Comparison of ENCODE assay signal across 21 mouse cellular contexts in the genomic region with DNA sequence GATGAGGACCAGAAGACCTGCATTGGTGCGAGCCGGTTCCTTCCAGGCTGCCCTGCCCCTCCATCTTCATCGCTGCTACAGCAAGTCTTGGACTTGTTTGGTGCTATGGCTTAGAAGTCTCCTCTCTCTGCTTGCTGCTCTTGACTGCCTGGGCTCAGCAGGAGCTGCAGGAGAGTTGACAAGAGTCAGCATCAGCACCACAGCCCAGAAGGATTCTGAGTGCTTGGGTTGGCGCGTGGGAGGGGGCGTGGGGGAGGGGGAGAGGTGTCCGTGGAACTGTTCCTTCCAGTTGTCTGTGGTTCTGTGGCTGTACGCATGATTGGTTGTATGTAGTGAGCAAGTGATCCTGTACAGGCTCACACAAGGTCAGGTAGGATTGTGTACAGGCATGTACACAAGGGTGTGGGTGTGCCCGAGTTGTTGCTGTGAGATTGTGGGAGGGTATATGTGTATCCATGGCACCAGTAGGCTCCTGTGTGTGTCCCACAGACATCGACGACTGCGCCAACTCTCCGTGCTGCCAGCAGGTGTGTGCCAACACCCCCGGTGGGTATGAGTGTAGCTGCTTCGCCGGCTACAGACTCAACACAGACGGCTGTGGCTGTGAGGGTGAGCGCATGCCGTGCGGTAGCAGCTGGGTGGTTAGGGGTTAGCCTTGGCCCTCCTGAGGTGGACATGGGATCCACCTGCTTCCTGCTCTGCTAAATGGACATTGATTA. TPM values are rescaled to one million over a fixed set of nuclear protein-coding genes. Genes with fewer than 3 reads are reported as not detected.
DNase-seq lines count a peak whose midpoint lies in the region; ATAC-seq and TF ChIP-seq lines count a peak whose summit lies in the region.
"Had no signal": no experiment of that assay in that cellular context is flagged by ENCODE, and none has a peak within 500 bp of the region (broad histone marks: within the 10 kb centered on the region; RNA-seq: fewer than 3 reads in every experiment).

No protein-coding gene starts in this region.

- H3K27me3 ChIP-seq in lung, embryonic 15.5 days, result no peaks in the 10 kb centered on the region
- H3K27me3 ChIP-seq in hindbrain, embryonic 14.5 days (ENCODE audit: control insufficient read depth, insufficient read depth, low read length), result no peaks in the 10 kb centered on the region
- H3K27me3 ChIP-seq in liver, embryonic 12.5 days (replicated peaks), result peaks cover 9% of the 10 kb centered on the region; the same call in 1 of the 2 replicates
- H3K27me3 ChIP-seq: forebrain, embryonic 12.5 days; intestine, embryonic 15.5 days; limb, embryonic 15.5 days had no signal

- no peak overlapping the region for H3K27ac ChIP-seq in lung, embryonic 15.5 days
- peak overlapping the region; percentile 64; the same call in 1 of the 2 replicates for H3K27ac ChIP-seq in layer of hippocampus, adult 2 months
- no peak overlapping the region for H3K27ac ChIP-seq in left cerebral cortex, adult 2 months
- no peak overlapping the region for H3K27ac ChIP-seq in hindbrain, embryonic 14.5 days
- no peak overlapping the region for H3K27ac ChIP-seq in liver, embryonic 12.5 days
- H3K27ac ChIP-seq: forebrain, embryonic 12.5 days; gastrocnemius, adult 2 months; intestine, embryonic 15.5 days; kidney, embryonic 15.5 days; limb, embryonic 15.5 days; midbrain, embryonic 10.5 days had no signal

- no peak overlapping the region for H3K9ac ChIP-seq in lung, embryonic 15.5 days
- H3K9ac ChIP-seq in hindbrain, embryonic 14.5 days, result no peak overlapping the region
- no peak overlapping the region for H3K9ac ChIP-seq in liver, embryonic 12.5 days
- H3K9ac ChIP-seq: forebrain, embryonic 12.5 days; intestine, embryonic 15.5 days; kidney, embryonic 15.5 days; limb, embryonic 15.5 days; liver, postnatal 0 days had no signal

- H3K4me1 ChIP-seq in lung, embryonic 15.5 days, result peaks cover 3% of the 10 kb centered on the region
- no peaks in the 10 kb centered on the region; the same call in none of the 2 replicates for H3K4me1 ChIP-seq in hindbrain, embryonic 14.5 days (replicated peaks; ENCODE audit: control insufficient read depth, insufficient read depth, low read length)
- H3K4me1 ChIP-seq in liver, embryonic 12.5 days, result peaks cover 5% of the 10 kb centered on the region

- H3K4me3 ChIP-seq in lung, embryonic 15.5 days, result no peak overlapping the region
- H3K4me3 ChIP-seq in layer of hippocampus, adult 2 months, result no peak overlapping the region
- H3K4me3 ChIP-seq in left cerebral cortex, adult 2 months, result no peak overlapping the region
- H3K4me3 ChIP-seq in hindbrain, embryonic 14.5 days (replicated peaks; ENCODE audit: low read length), result no peak overlapping the region
- no peak overlapping the region for H3K4me3 ChIP-seq in liver, embryonic 12.5 days
- H3K4me3 ChIP-seq: forebrain, embryonic 12.5 days; gastrocnemius, adult 2 months; intestine, embryonic 15.5 days; kidney, embryonic 15.5 days; limb, embryonic 15.5 days; midbrain, embryonic 10.5 days had no signal

- 0 out of 2 replicates have a peak, but pooled peaks have one; percentile 19 for ATAC-seq in lung, embryonic 15.5 days (ENCODE audit: borderline replicate concordance, extremely low read depth, low FRiP score, low TSS enrichment)
- no peak for ATAC-seq in hindbrain, embryonic 14.5 days (ENCODE audit: low FRiP score)
- ATAC-seq in liver, embryonic 12.5 days, result no peak; the same call in 1 of the 2 replicates
- ATAC-seq: intestine, embryonic 15.5 days; liver, postnatal 0 days had no signal

- intact Hi-C loops in left cerebral cortex, adult 2 months (cut with DNase I), result no loop called here

- H3K36me3 ChIP-seq in lung, embryonic 15.5 days, result no peaks in the 10 kb centered on the region
- no peaks in the 10 kb centered on the region for H3K36me3 ChIP-seq in hindbrain, embryonic 14.5 days (replicated peaks; ENCODE audit: control insufficient read depth, insufficient read depth)
- no peaks in the 10 kb centered on the region for H3K36me3 ChIP-seq in liver, embryonic 12.5 days
- H3K36me3 ChIP-seq: forebrain, embryonic 12.5 days; G1E; intestine, embryonic 15.5 days; kidney, embryonic 15.5 days had no signal

- H3K9me3 ChIP-seq in lung, embryonic 15.5 days, result no peaks in the 10 kb centered on the region
- no peaks in the 10 kb centered on the region for H3K9me3 ChIP-seq in hindbrain, embryonic 14.5 days (ENCODE audit: control insufficient read depth, low read length)
- no peaks in the 10 kb centered on the region for H3K9me3 ChIP-seq in liver, embryonic 12.5 days (replicated peaks)
- H3K9me3 ChIP-seq: forebrain, embryonic 12.5 days; intestine, embryonic 15.5 days; kidney, embryonic 15.5 days; limb, embryonic 15.5 days; midbrain, embryonic 10.5 days had no signal

- 87% methylated on average over 20 of the region's 20 CpGs for WGBS in lung, embryonic 15.5 days
- WGBS in hindbrain, embryonic 14.5 days, result 83% methylated on average over 20 of the region's 20 CpGs
- WGBS in liver, embryonic 12.5 days (ENCODE audit: insufficient replicate concordance), result 81% methylated on average over 20 of the region's 20 CpGs

- DNase-seq in lung, postnatal 36 days, result no peak
- DNase-seq in layer of hippocampus, adult 2 months (ENCODE audit: low spot score in 2 of 2), result peak; percentile 51 to 73
- peak; percentile 36 to 56 for DNase-seq in left cerebral cortex, adult 2 months (ENCODE audit: extremely low spot score in 1 of 2, low spot score in 2 of 2)
- peak; percentile 61 for DNase-seq in right cerebral cortex, postnatal 25 days
- no peak for DNase-seq in hindbrain, embryonic 14.5 days (ENCODE audit: low spot score)
- no peak for DNase-seq in yolk sac, embryonic 10.5 days (ENCODE audit: low spot score)
- DNase-seq: cerebellum, postnatal 36 days; gastrocnemius, adult 2 months; heart, adult 11 months; liver, postnatal 0 days; spleen, adult 18-20 months; thymus, adult 2 months had no signal

- H3K4me2 ChIP-seq in lung, embryonic 15.5 days, result no peak overlapping the region
- H3K4me2 ChIP-seq in hindbrain, embryonic 14.5 days (replicated peaks), result no peak overlapping the region
- no peak overlapping the region for H3K4me2 ChIP-seq in liver, embryonic 12.5 days
- H3K4me2 ChIP-seq: forebrain, embryonic 12.5 days; intestine, embryonic 15.5 days; kidney, embryonic 15.5 days; limb, embryonic 15.5 days had no signal

- no peak for TF ChIP-seq CTCF in layer of hippocampus, adult 2 months (conservative IDR thresholded peaks at IDR 0.05)
- no peak for TF ChIP-seq CTCF in left cerebral cortex, adult 2 months (IDR thresholded peaks at IDR 0.05)

RNA-seq across cellular contexts. Expression of gene Arhgef16, which starts 48.8 kb away (rescaled TPM):
- polyA plus RNA-seq in lung, embryonic 15.5 days (2015; fragmentation: Nextera tagmentation; extraction: Ambion mirVana), result 20.8 and 23.0 TPM in 2 replicates
- total RNA-seq in layer of hippocampus, adult 2 months (2021), result under 1 TPM; 0.18 to 0.42 TPM
- under 1 TPM; 0.34 to 0.63 TPM for total RNA-seq in left cerebral cortex, adult 2 months (2021)
- polyA plus RNA-seq in hindbrain, embryonic 14.5 days (2014; fragmentation: Nextera tagmentation; extraction: Ambion mirVana), result 1.4 and 1.5 TPM in 2 replicates
- polyA plus RNA-seq in liver, embryonic 12.5 days (2016; fragmentation: Nextera tagmentation; extraction: Ambion mirVana), result 3.9 and 4.5 TPM in 2 replicates
- total RNA-seq: hematopoietic stem cell, adult 5-6 weeks had no signal
- polyA plus RNA-seq: G1E had no signal

Comparison
In these comparisons a context has a peak if more than half of its experiments do, and no peak if none do; other contexts are left out.
1. DNase-seq: peak in layer of hippocampus, adult 2 months (2 of 2), left cerebral cortex, adult 2 months (2 of 2) and right cerebral cortex, postnatal 25 days (single experiment); none in lung, postnatal 36 days (single experiment), hindbrain, embryonic 14.5 days (single experiment) and yolk sac, embryonic 10.5 days (single experiment).